Mouse (Mus musculus) yolk sac, embryonic 10.5 days (tissue): Measurements from ENCODE around the gene Rfx2.
A peak's percentile ranks its signal among the peaks of the same experiment; 100 is the strongest.

Experiments used
- DNase-seq: peaks from one replicate; pipeline ENCODE4 v3.0.0-alpha.2; 2017; ENCODE audit warnings: low spot score

Rfx2 gene

GRCm38 (mm10) chr17:56830411-56831110 is at the start of gene Rfx2:
Rfx2 (minus strand) TSS chr17:56831013.
- no peak for DNase-seq

DNA sequence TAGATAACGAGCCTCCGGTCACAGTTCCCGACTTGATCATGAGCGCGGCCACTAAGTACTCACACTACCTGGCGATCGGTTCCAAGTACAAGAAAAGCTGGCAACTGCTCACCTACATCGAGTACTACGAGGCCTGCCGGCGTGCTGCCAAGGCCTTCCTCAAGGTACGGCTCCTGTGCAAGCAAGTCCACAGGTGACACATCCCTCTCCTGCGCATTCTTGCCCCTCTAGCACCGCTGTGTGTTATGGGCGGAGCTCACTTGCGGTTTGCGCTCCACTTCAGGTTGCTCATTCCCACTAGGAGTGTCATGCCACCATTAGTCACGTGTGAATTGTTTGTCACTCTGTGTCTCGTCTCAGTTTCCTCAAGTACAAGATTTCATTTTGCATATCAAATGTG is 46.6 kb upstream of the Rfx2 start:
- no peak for DNase-seq

GRCm38 (mm10) chr17:56876981-56877380 is 46.2 kb upstream of the Rfx2 start:
- peak; percentile 23 for DNase-seq

GRCm38 (mm10) chr17:56876465-56876864 is 45.7 kb upstream of the Rfx2 start:
- DNase-seq, result no peak

GRCm38 (mm10) chr17:56874936-56875651 is 44.3 kb upstream of the Rfx2 start, which contains the start of gene 1700061G19Rik:
1700061G19Rik (plus strand) TSS chr17:56875477.
- DNase-seq, result no peak

DNA sequence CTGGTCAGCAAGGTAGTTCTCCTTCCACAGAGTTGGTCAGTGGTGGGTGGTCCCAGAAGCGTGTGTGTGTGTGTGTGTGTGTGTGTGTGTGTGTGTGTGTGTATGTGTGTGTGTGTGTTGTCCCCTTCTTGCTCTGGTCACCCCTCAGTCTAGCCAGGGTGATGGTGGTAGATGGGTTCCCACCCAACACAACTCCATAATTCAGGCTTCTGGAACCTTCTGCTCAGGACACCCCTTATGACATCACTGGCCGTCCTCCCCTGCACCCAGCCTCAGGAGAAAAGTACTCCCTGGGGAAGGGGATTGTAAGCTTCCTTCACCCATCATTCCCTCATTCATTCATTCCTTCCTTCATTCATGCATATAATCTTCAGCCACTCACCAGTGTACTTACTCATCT is 43.4 kb upstream of the Rfx2 start, which contains the start of gene Acsbg2:
TSS of gene Acsbg2 (minus strand) at position 211 of the 400 bp plus-strand sequence.
- no peak for DNase-seq

GRCm38 (mm10) chr17:56872512-56872911 is 41.7 kb upstream of the Rfx2 start:
- DNase-seq, result no peak

DNA sequence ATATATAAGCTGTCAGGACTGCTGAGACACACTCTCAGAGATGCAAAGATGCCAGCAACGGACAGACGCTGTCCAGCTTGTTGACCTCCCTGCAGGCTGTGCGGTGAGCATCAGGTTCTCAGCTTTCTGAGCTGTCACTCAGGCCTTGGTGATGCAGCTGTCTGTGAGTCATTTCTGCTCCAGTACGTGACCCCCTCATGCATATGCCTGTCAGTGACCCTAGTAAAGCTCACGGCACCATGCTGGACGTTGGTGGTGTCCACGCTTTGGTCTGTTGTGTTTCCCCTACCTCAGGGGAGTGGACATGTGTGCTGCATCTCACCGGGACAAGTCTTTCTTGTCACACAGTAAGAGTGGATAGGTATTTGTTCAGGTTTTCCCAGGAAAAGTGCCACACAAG is 41.0 kb upstream of the Rfx2 start:
- no peak for DNase-seq

DNA sequence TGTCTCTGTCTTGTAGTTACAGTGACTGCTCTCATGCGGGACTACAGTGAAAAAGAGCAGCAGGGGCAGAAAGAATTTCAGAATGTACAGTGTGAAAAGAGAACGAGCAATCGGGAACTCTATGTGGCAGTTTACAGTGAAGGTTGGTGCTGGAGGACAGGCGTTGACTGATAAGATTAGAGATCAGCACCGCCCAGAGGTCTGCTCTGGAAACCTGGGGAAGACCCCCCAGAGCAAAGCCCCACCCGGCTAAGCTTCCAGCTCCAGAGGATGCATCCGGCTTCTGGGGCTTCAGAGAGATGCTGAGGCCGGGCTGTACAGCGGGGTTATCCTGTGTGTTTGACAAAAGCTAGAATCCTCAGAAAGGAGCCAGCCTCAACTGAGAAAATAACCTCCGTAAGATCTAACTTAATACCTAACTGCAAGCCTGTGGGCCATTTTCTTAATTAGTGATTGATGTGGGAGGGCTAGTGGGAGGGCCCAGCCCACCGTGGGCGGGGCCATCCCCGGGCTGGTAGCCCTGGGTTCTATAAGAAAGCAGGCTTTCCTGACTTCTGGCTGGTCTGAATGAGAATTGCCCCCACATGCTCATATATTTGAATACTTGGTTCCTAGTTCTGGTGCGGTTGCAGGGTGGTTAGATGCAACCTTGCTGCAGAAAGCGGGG is 39.6 kb upstream of the Rfx2 start:
- DNase-seq, result no peak

- DNase-seq, result no peak
Observed at GRCm38 (mm10) chr17:56869481-56869977, 38.7 kb upstream of the Rfx2 start.

DNA sequence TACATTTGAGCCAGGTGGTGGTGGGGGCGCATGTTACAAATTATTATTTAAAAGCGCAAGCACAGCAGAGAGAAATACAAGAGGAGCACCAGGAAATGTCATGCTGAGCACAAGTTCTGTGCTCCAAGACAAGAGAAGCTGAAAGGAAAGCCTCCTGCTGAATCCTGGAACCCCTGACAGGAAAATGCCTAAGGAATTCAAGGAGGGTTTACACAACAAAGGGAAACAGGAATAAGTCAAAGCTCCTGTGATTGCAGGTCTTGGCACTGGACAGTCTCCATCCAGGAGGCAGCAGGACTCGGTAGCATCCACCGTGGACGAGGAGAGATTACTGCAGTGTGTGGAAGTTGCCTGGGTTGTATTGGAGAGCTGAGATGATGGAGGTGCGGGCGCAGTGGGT is 35.3 kb upstream of the Rfx2 start:
- DNase-seq, result no peak

DNA sequence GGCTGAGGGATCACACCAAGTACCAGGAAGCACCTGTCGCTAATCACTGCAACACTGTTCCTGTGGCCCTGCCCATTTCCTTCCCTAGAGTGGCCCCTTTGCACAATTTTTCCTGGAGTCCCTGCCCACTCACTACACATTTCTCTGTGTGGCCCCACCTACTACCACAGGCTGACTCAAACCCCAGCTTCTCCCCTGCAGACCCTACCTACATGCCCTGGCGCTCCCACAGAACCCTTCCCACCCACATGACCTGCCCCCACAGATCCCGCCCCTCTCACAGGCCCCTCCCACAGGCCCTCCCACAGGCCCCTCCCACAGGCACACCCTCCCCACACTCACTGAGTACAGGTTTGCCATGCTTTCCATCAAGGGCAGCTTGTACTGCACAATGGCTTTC is 30.4 kb upstream of the Rfx2 start:
- DNase-seq, result no peak

DNA sequence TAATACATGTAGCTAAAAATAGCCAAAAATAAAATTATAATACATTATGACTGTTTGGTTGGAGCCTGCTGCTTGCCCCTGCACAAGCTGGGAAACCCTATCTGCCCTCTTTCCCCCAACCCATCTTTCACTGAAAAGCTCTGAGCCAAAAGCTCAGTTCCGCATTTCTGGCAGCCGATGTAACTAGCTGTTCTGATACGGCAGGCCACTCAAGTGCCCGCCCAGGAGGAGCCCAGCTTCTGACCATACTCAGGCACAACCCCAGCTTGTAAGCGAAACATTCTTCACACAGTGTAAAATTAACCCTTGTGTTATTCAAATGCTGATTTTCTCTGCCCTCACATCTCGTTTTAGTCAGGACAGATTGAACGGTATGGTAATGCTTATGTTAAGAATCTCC is 28.1 kb upstream of the Rfx2 start:
- DNase-seq, result no peak

DNA sequence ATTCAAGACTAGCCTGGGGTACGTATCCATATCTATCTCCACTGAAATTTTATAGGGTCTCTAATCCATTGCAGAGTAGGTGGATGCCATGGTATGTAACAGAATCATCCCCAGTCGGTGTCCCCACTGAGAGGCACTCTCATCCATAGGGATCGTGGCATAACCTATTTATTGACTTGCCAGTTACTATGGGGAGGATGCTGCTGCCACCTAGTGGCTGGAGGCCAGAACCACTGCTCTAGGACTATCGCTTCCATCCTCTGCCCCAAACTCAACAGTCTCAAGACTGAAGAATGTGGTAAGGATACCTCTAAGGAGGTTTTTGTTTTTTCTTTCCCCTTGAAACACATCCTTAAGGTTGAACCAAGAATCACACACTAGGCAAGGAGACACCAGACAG is 27.4 kb upstream of the Rfx2 start:
- peak; percentile 24 for DNase-seq

DNA sequence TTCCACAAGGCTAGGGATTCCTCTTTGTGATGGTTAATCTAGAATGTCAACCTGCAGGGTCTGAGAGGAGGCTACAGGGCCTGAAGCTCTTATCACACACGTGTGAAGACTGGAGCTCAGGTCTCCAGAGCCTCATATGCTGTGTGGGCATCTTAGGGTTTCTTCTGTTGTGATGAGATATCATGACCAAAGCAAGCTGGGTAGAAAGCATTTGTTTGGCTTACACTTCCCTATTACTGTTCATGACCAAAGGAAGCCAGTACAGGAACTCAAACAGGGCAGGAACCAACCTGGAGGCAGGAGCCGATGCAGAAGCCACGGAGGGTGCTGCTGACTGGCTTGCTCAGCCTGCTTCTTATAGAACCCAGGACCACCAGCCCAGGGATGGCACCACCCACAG is 24.6 kb upstream of the Rfx2 start:
- no peak for DNase-seq

GRCm38 (mm10) chr17:56851167-56851566 is 20.4 kb upstream of the Rfx2 start:
- DNase-seq, result no peak

DNA sequence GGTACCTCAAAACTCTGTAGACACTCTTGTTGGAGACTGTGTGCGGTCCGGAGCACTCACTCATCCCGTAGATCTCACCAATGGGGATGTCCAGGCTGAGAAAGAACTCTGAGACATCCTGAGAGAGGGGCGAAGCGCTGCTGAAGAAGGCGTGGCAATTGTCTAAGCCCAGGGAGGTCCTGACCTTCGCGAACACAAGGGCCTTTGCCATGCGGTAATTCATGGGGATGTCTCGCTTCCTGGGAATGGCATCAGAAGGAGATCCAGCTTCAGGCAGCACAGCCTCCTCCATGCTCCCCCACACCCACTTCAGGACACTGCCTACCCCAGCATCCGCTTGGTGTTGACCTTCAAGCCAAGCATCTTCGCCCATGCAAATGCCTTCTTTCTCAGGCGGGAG is 18.9 kb upstream of the Rfx2 start:
- DNase-seq, result no peak

GRCm38 (mm10) chr17:56848785-56849184 is 18.0 kb upstream of the Rfx2 start:
- no peak for DNase-seq

- no peak for DNase-seq
Observed at GRCm38 (mm10) chr17:56843678-56844077, 12.9 kb upstream of the Rfx2 start.

DNA sequence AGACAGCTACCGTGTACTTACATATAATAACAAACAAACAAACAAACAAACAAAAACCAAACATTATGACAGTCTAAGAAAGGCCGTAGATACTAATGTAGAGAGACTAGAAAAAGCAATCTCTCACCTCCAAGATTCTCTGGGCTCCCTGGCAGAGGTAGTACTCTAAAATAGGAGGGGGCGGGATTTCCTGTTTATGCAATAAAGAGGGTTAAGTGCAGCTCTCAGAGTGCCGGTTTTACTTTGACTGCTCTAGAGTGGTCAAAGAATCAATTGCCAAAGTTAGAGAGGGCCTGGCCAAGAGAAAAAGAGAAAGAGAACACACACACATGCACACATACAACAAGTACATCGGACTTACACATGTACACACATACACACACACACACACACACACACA is 11.4 kb upstream of the Rfx2 start:
- no peak for DNase-seq

DNA sequence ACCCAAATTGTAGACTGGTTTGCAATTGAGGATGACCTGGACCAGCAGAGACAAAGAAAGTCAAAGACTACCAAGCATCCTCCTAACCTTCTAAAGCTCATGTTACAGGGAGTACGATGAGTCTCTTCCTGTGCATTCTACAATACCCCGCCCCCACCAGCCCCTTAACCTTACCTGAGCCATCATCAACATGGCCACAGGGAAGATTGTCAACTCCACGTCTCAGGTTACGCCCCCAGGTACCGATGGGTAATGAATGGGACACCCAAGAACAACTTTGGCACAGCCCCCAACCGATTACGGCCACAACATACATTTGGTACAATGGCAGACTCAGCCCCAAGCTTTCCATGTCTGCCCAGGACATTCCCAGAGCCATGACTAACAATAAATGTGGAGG is 9.7 kb upstream of the Rfx2 start:
- no peak for DNase-seq

- no peak for DNase-seq
Observed at GRCm38 (mm10) chr17:56836336-56836735, 5.5 kb upstream of the Rfx2 start.

GRCm38 (mm10) chr17:56833381-56833780 is 2.6 kb upstream of the Rfx2 start:
- DNase-seq, result no peak
